Mouse (Mus musculus): ENCODE measurements at regions not wholly inside any gene's neighbourhood (a gene's known extent, or its start where the extent isn't known, plus 50 kb on each side); places are given as distances from the start of the nearest gene placed in this dataset.
A peak's percentile ranks its signal among the peaks of the same experiment; 100 is the strongest.

GRCm38 (mm10) chr8:107824096-107824495 lies 118.3 kb upstream of the Zfhx3 start:
- WGBS: 16% methylated on average over 7 of the region's 7 CpGs
- peak overlapping the region; percentile 56 for H3K4me2 ChIP-seq
- H3K36me3 ChIP-seq: no peaks in the 10 kb centered on the region
- H3K9me3 ChIP-seq: no peaks in the 10 kb centered on the region
- ATAC-seq (ENCODE audit: low FRiP score): no peak
- peak overlapping the region; percentile 15 for H3K4me3 ChIP-seq
- H3K27me3 ChIP-seq: no peaks in the 10 kb centered on the region
- H3K4me1 ChIP-seq (replicated peaks): peaks cover 34% of the 10 kb centered on the region
- 0 out of 2 replicates have a peak overlapping the region, but pooled peaks have one; percentile 49 for H3K9ac ChIP-seq
- H3K27ac ChIP-seq: peak overlapping the region; percentile 49; the same call in 1 of the 2 replicates

GRCm38 (mm10) chr8:107824640-107825039 lies 117.8 kb upstream of the Zfhx3 start:
- Histone ChIP-seq H3K36me3 (no peaks in the 10 kb centered on the region), H3K4me2 (peak overlapping the region; percentile 56), H3K27me3 (no peaks in the 10 kb centered on the region), H3K4me3 (peak overlapping the region; percentile 15), H3K4me1 (replicated peaks) (peaks cover 31% of the 10 kb centered on the region), H3K9me3 (no peaks in the 10 kb centered on the region), H3K27ac (peak overlapping the region; percentile 49; the same call in 1 of the 2 replicates), H3K9ac (peak overlapping the region; percentile 49)
- no peak for ATAC-seq (ENCODE audit: low FRiP score)
- WGBS: under 1% methylated on average over 14 of the region's 14 CpGs

- no peak for ATAC-seq (ENCODE audit: low FRiP score)
- Histone ChIP-seq H3K27me3 (no peaks in the 10 kb centered on the region), H3K4me2 (no peak overlapping the region), H3K9me3 (no peaks in the 10 kb centered on the region), H3K4me3 (no peak overlapping the region), H3K4me1 (replicated peaks) (peaks cover 14% of the 10 kb centered on the region), H3K9ac (no peak overlapping the region), H3K36me3 (no peaks in the 10 kb centered on the region), H3K27ac (no peak overlapping the region)
- 72% methylated on average over 17 of the region's 17 CpGs for WGBS
Observed at GRCm38 (mm10) chr8:107827500-107828125, 114.8 kb upstream of the Zfhx3 start.

- WGBS: 87% methylated on average over 5 of the region's 5 CpGs
- H3K9ac ChIP-seq: no peak overlapping the region
Observed at GRCm38 (mm10) chr8:107828541-107828940, 113.9 kb upstream of the Zfhx3 start.

GRCm38 (mm10) chr8:107833481-107833880 lies 109.0 kb upstream of the Zfhx3 start:
- Histone ChIP-seq H3K27me3 (no peaks in the 10 kb centered on the region), H3K4me2 (no peak overlapping the region), H3K4me1 (replicated peaks) (0 out of 2 replicates have a peak, but pooled peaks cover 2% of the 10 kb centered on the region), H3K9ac (no peak overlapping the region), H3K36me3 (no peaks in the 10 kb centered on the region), H3K27ac (no peak overlapping the region), H3K9me3 (no peaks in the 10 kb centered on the region), H3K4me3 (no peak overlapping the region)
- 43% methylated on average over 10 of the region's 10 CpGs for WGBS
- ATAC-seq (ENCODE audit: low FRiP score): no peak

More at GRCm38 (mm10) chr8:107828541-107828940, 113.9 kb upstream of the Zfhx3 start:
- peaks cover 14% of the 10 kb centered on the region for H3K4me1 ChIP-seq (replicated peaks)
- H3K4me3 ChIP-seq: no peak overlapping the region
- no peak for ATAC-seq (ENCODE audit: low FRiP score)
- no peak overlapping the region for H3K4me2 ChIP-seq
- no peak overlapping the region for H3K27ac ChIP-seq
- H3K9me3 ChIP-seq: no peaks in the 10 kb centered on the region
- no peaks in the 10 kb centered on the region for H3K36me3 ChIP-seq
- no peaks in the 10 kb centered on the region for H3K27me3 ChIP-seq

GRCm38 (mm10) chr8:107846141-107846540 lies 96.3 kb upstream of the Zfhx3 start:
- H3K9ac ChIP-seq: no peak overlapping the region
- H3K36me3 ChIP-seq: no peaks in the 10 kb centered on the region
- H3K4me2 ChIP-seq: no peak overlapping the region
- no peak overlapping the region for H3K4me3 ChIP-seq
- no peak overlapping the region for H3K27ac ChIP-seq
- ATAC-seq (ENCODE audit: low FRiP score): no peak
- H3K9me3 ChIP-seq: no peaks in the 10 kb centered on the region
- WGBS: 92% methylated on average over 3 of the region's 3 CpGs
- no peaks in the 10 kb centered on the region for H3K4me1 ChIP-seq (replicated peaks)
- no peaks in the 10 kb centered on the region for H3K27me3 ChIP-seq

GRCm38 (mm10) chr8:107851236-107852043 lies 91.0 kb upstream of the Zfhx3 start:
- Histone ChIP-seq H3K9ac (no peak overlapping the region), H3K4me3 (no peak overlapping the region), H3K9me3 (no peaks in the 10 kb centered on the region), H3K36me3 (no peaks in the 10 kb centered on the region), H3K27me3 (no peaks in the 10 kb centered on the region), H3K4me2 (no peak overlapping the region), H3K4me1 (replicated peaks) (peaks cover 6% of the 10 kb centered on the region; the same call in 1 of the 2 replicates), H3K27ac (no peak overlapping the region)
- no peak for ATAC-seq (ENCODE audit: low FRiP score)
- WGBS: 79% methylated on average over 17 of the region's 17 CpGs

- Histone ChIP-seq H3K4me1 (replicated peaks) (peaks cover 3% of the 10 kb centered on the region), H3K36me3 (no peaks in the 10 kb centered on the region), H3K4me3 (no peak overlapping the region), H3K27ac (0 out of 2 replicates have a peak overlapping the region, but pooled peaks have one; percentile 8), H3K9ac (no peak overlapping the region), H3K4me2 (no peak overlapping the region), H3K27me3 (no peaks in the 10 kb centered on the region), H3K9me3 (no peaks in the 10 kb centered on the region)
- no peak for ATAC-seq (ENCODE audit: low FRiP score)
- WGBS: 91% methylated on average over 4 of the region's 4 CpGs
Observed at GRCm38 (mm10) chr8:107859770-107860169, 82.7 kb upstream of the Zfhx3 start.

- Histone ChIP-seq H3K4me1 (replicated peaks) (peaks cover 3% of the 10 kb centered on the region), H3K27ac (0 out of 2 replicates have a peak overlapping the region, but pooled peaks have one; percentile 8), H3K9me3 (no peaks in the 10 kb centered on the region), H3K27me3 (no peaks in the 10 kb centered on the region), H3K4me3 (no peak overlapping the region), H3K4me2 (no peak overlapping the region), H3K9ac (no peak overlapping the region), H3K36me3 (no peaks in the 10 kb centered on the region)
- ATAC-seq (ENCODE audit: low FRiP score): no peak
- WGBS: 71% methylated on average over 4 of the region's 4 CpGs
Observed at GRCm38 (mm10) chr8:107860251-107860650, 82.2 kb upstream of the Zfhx3 start.

GRCm38 (mm10) chr8:107864802-107865651 lies 77.4 kb upstream of the Zfhx3 start:
- no peaks in the 10 kb centered on the region for H3K9me3 ChIP-seq
- no peak for ATAC-seq (ENCODE audit: low FRiP score)
- H3K9ac ChIP-seq: no peak overlapping the region
- peaks cover 3% of the 10 kb centered on the region for H3K4me1 ChIP-seq (replicated peaks)
- no peak overlapping the region for H3K27ac ChIP-seq
- no peak overlapping the region for H3K4me2 ChIP-seq
- H3K36me3 ChIP-seq: no peaks in the 10 kb centered on the region
- no peak overlapping the region for H3K4me3 ChIP-seq
- WGBS: 66% methylated on average over 14 of the region's 14 CpGs
- H3K27me3 ChIP-seq: no peaks in the 10 kb centered on the region

GRCm38 (mm10) chr8:107865744-107866143 lies 76.7 kb upstream of the Zfhx3 start:
- 72% methylated on average over 4 of the region's 4 CpGs for WGBS

GRCm38 (mm10) chr8:107871718-107872117 lies 70.7 kb upstream of the Zfhx3 start:
- peak overlapping the region; percentile 11; the same call in 1 of the 2 replicates for H3K4me3 ChIP-seq
- peak overlapping the region; percentile 55; the same call in 1 of the 2 replicates for H3K9ac ChIP-seq
- 44% methylated on average over 15 of the region's 15 CpGs for WGBS
- ATAC-seq (ENCODE audit: low FRiP score): no peak
- H3K27me3 ChIP-seq: no peaks in the 10 kb centered on the region
- H3K4me1 ChIP-seq (replicated peaks): peaks cover 13% of the 10 kb centered on the region
- no peak overlapping the region for H3K27ac ChIP-seq
- no peaks in the 10 kb centered on the region for H3K36me3 ChIP-seq
- H3K4me2 ChIP-seq: peak overlapping the region; percentile 46
- H3K9me3 ChIP-seq: no peaks in the 10 kb centered on the region

More at GRCm38 (mm10) chr8:107865744-107866143, 76.7 kb upstream of the Zfhx3 start:
- Histone ChIP-seq H3K27ac (no peak overlapping the region), H3K36me3 (no peaks in the 10 kb centered on the region), H3K4me1 (replicated peaks) (peaks cover under 1% of the 10 kb centered on the region), H3K9me3 (no peaks in the 10 kb centered on the region), H3K9ac (no peak overlapping the region), H3K27me3 (no peaks in the 10 kb centered on the region), H3K4me3 (no peak overlapping the region), H3K4me2 (no peak overlapping the region)
- no peak for ATAC-seq (ENCODE audit: low FRiP score)

Measured in hindbrain, embryonic 13.5 days (tissue).